Mouse (Mus musculus): Measurements from ENCODE around the gene Ddx6.
A peak's percentile ranks its signal among the peaks of the same experiment; 100 is the strongest.
"Not testable (repeated sequence)": the region's sequence is repeated elsewhere in the genome, so short reads cannot be mapped to it uniquely, and the experiment has no call there.

Gene Ddx6

DNA sequence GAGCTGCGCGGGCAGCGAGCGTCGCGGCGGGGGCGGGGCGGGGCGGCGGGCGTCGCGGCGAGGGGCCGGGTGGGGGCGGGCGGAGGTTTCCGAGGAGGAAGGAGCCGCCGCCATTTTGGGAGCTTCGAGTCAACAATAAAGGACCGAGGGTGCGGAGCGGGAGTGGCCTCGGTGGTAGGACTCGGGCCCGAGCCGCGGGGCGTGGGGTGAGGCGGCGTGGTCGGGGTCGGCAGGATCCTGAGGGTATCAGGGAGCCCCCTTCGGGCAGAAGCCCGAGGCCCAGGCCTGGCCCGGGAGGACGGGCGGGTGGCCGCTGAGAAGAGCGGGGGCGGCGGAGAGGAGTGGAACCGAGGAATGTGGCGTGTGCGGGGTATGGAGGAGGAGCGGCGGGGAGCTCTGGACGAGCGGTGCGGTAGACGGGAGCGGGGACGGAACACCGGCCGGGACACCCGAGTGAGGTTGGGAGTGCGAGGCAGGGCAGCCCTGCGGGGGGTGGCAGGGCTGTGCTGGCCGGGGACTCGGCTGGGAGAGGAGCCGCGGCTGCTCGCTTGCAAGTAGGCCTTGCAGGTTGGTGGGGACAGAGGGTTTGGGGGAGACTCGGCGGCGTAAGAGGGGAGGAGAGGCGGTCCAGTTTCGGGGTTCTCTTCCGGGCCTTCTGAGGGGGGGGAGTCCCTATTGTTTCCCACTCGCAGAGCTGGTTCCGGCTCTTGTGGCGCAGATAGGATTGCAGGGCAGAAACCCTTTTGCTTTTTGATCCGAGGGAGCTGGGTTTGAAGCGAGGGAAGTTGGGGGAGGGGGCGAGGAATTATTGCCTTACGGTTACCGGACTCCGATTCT is at the start of gene Ddx6:
Gene Ddx6, plus strand, starts transcription at position 114 of the 837 bp plus-strand sequence.
- peak; percentile 79 to 83 for DNase-seq (ENCODE audit: low spot score in 2 of 2)

DNA sequence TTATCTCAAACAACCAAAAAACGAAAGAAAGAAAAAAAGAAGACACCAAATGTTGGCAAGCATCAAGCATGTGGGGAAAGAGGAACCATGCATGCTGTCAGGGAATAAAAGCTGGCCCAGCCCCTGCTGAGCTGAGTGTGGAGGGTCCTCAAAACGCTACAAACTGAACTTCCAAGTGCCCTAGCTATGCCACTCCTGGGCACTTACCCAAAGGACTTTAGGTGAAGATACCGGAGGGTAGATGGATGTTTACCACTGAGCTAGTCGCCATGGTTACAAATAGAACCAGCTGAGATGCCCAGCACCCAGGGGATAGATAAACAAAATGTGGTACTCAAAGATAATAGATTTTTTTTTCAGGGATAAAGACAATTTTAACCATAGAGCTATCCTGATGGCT is 43.1 kb upstream of the Ddx6 start, which contains the start of gene Cxcr5:
Gene Cxcr5, minus strand, starts transcription at position 281 of the 400 bp plus-strand sequence.
- DNase-seq (ENCODE audit: low spot score in 2 of 2), result no peak

- DNase-seq (ENCODE audit: low spot score in 2 of 2), result no peak
Observed at GRCm38 (mm10) chr9:44562936-44563335, 41.8 kb upstream of the Ddx6 start.

- DNase-seq (ENCODE audit: low spot score in 2 of 2), result no peak
Observed at GRCm38 (mm10) chr9:44565367-44565766, 39.3 kb upstream of the Ddx6 start.

- DNase-seq (ENCODE audit: low spot score in 2 of 2), result no peak
Observed at GRCm38 (mm10) chr9:44567338-44568082, 37.2 kb upstream of the Ddx6 start.

GRCm38 (mm10) chr9:44568083-44568455 is 36.6 kb upstream of the Ddx6 start:
- DNase-seq (ENCODE audit: low spot score in 2 of 2), result no peak

GRCm38 (mm10) chr9:44570939-44571382 is 33.7 kb upstream of the Ddx6 start:
- no peak for DNase-seq (ENCODE audit: low spot score in 2 of 2)

DNA sequence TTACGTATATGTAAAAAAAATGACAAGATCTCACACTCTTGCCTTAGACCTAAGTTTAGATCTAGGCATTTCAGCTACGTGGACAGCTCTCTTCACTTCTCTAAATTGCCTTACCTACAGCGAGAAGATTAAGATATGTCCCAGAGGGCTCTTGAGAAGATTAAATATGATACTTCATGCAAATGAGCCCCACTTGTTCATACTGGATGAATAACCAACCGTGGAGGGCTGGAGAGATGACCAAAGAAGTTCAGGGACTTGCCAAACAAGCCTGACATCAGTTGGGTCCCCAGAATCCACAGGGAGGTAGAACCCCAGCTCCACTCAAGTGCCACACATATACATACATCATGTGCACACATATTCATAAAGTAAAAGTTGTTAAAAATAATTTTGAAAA is 31.4 kb upstream of the Ddx6 start:
- DNase-seq (ENCODE audit: low spot score in 2 of 2), result no peak

DNA sequence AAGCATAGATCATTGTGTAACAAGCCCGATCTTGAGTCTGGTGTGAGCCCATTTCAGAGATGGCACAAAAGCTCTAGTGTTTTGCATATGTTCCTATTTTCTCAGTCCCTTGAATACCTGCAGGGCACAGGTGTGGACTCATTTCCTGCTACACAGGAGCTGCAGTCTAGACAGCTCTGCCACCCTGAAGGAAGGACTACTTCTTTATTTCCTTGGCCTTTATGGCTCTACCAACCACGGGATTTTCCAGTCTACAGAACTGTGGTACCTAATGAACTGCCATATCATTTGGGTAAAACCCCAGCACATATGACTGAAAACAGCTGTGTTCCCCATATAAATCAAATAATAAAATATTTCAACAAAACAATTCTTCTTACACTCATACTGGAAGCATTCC is 29.6 kb upstream of the Ddx6 start:
- no peak for DNase-seq (ENCODE audit: low spot score in 2 of 2)

DNA sequence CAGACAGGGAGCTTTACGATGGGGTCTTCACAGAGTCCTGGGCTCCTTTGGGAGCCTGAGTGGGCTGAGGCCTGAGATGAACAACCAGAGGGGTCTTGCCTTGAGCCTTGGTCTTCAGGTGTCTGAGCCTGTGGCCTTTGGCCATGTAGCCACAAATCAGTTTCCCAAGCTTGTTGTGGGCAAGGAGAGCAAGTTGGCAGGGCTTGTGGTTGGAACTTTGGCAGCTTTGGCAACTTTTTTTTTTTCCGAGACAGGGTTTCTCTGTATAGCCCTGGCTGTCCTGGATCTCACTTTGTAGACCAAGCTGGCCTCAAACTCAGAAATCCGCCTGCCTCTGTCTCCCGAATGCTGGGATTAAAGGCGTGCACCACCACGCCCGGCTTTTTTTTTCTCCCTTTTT is 28.6 kb upstream of the Ddx6 start:
- not testable (repeated sequence) for DNase-seq (ENCODE audit: low spot score in 2 of 2)

GRCm38 (mm10) chr9:44579392-44579791 is 25.3 kb upstream of the Ddx6 start:
- DNase-seq (ENCODE audit: low spot score in 2 of 2), result peak; percentile 29 to 48

GRCm38 (mm10) chr9:44580085-44580484 is 24.6 kb upstream of the Ddx6 start:
- DNase-seq (ENCODE audit: low spot score in 2 of 2), result no peak

DNA sequence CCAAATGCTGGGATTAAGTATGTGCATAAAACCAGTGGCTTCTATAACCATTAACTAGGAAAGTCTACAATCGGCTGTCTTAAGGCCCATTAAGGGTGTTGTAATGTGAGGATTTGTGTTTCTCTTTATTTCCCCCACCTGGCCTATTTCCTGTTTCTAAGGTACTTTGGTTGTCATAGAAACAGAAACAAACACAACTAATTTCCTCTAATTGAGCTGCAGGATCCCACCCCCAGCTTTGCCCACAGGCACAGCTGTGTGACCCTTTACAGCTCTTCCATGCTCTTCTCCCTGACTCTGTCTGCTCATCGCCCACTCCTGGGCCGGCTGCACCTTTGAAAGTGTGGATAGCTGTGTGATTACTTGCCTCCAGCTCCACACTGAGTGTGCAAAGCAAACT is 23.3 kb upstream of the Ddx6 start:
- no peak for DNase-seq (ENCODE audit: low spot score in 2 of 2)

GRCm38 (mm10) chr9:44582390-44582789 is 22.3 kb upstream of the Ddx6 start:
- DNase-seq (ENCODE audit: low spot score in 2 of 2), result no peak

DNA sequence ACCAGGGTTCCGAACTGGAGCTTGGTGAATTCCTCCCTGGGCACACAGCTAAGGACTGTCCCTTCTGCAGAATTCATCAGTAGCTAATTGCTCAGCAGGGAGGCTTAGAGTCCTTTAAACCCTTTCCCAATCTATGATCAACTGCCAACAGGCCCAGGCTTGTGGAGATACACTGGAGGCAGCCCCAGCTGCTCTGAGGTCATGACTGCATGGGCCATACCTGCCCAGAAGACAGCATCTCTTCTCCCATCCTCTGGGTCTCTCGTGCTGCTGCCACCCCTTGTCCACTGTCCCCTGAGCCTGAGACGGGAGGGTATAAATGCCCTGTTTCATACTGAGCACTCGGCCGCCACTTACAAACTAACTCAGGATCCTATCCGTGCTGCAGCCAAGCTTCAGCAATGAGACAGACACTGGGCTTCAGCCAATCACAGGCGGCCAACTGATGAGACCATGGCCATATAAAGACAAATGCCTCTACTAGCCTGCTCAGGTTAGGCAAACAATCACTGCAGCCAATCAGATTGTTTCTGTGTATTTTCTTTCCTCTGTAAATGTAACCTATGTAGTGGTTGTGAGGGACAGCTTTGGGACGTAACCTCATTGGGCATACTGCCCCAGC is 17.9 kb upstream of the Ddx6 start:
- no peak for DNase-seq (ENCODE audit: low spot score in 2 of 2)

DNA sequence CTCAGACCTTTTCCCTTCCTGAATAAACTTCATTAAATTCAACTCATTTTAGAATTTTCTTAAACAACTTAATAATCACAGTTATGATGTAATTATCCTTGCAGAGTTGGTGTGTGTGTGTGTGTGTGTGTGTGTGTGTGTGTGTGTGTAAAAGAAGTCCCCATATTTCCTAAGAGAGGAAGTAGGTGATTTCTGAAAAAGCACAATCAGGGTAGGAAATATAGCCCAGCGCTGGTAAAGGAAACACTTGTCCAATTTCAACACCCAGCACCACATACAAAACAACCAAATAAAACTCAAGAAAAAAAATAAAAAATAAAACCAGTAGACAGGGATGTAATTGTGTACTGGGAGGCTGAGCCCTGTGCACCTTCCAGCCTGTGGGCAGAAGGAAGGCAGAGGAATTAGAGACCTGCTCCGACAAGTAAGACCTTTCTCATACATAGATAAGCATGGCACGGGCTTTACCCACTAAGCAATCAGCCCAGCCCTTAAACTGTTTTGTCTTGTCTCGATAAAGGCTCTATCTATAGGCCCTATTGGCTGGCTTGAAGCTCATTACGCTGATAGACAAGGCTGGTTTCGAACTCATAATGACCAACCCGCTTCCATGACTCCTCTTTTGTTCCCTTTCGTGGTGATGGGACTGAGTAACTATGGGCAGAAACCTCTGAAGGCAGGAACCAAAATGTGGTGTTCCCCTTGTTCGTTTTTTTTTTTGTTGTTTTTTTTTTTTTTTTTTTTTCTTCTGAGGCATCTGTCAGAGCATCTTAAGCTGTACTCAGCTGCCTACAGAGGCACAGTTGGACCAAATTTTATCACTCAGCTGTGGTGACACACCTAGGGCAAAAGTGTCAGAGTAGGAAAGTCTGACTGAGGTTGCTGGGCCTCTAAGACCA is 17.2 kb upstream of the Ddx6 start:
- DNase-seq (ENCODE audit: low spot score in 2 of 2), result no peak

DNA sequence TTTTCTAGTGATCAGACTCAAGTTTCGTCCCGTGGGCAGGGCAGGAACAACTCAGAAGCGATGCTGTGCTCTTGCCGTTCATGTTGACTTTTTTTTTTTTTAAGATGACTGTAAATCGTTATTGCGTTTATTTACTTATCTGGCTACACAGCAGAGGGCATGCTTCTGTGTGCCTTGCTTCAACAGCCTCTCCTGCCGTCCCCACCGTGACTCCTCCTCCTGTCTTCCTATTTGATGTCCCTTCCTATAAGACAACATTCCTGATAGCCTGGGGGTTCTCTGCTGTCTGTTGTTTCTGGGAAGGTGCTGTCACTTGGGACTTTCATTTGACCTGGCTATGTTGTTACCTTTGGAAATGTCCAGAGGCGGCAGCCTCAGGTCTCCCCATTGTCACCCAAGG is 16.1 kb upstream of the Ddx6 start:
- no peak for DNase-seq (ENCODE audit: low spot score in 2 of 2)

GRCm38 (mm10) chr9:44589095-44589494 is 15.6 kb upstream of the Ddx6 start:
- no peak for DNase-seq (ENCODE audit: low spot score in 2 of 2)

- DNase-seq (ENCODE audit: low spot score in 2 of 2), result no peak
Observed at GRCm38 (mm10) chr9:44590969-44591368, 13.7 kb upstream of the Ddx6 start.

DNA sequence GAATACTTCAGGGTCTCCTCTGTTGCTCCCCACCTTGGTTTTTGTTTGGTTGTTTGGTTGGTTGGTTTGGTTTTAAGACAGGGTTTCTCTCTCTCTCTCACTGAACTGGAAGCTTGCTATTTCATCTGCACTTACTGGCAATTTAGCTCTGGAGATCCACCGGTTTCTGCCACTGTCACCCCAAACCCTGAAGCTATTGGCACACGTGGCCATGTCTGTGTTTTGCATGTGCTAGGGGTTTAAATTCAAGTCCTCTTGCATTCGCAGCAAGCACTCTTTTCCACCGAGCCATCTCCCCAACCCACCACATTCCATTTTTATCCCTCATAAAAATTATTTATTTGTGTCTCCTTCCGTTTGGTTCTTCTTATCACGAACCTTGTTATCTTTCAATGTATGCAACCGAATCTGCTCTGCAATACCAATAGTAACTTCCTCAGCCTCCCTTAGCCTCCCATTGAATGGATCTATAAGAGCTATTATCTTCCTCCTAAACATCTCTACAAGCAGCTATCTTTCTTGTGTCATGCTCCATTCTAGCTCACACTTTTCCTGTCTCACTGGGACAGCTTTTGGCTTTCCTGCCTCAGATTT is 13.0 kb upstream of the Ddx6 start:
- DNase-seq (ENCODE audit: low spot score in 2 of 2), result no peak

- no peak for DNase-seq (ENCODE audit: low spot score in 2 of 2)
Observed at GRCm38 (mm10) chr9:44593221-44593620, 11.5 kb upstream of the Ddx6 start.

All from right cerebral cortex, postnatal 10 days (tissue).